Mouse (Mus musculus): ENCODE data around the gene Serpinb6c. TPM values are rescaled to one million over a fixed set of nuclear protein-coding genes. Genes with fewer than 3 reads are reported as not detected.

Serpinb6c gene
- polyA plus RNA-seq, 1 experiment = 0.11 TPM

- Histone ChIP-seq H3K27me3 (ENCODE audit: control insufficient read depth, insufficient read depth, insufficient read length) (no peaks in the 10 kb centered on the region), H3K36me3 (ENCODE audit: control insufficient read depth, insufficient read depth) (no peaks in the 10 kb centered on the region), H3K79me2 (ENCODE audit: control insufficient read depth, insufficient read depth) (no peaks in the 10 kb centered on the region), H3K79me3 (ENCODE audit: low read depth) (no peaks in the 10 kb centered on the region), H3ac (ENCODE audit: control insufficient read depth, insufficient read length, low read depth) (no peak within 1 kb of the TSS), H3K4me3 (ENCODE audit: insufficient read depth, poor library complexity, severe bottlenecking) (no peak within 1 kb of the TSS)
- TF ChIP-seq MAX (IDR thresholded peaks at IDR 0.05) = no peak
- no peak for TF ChIP-seq CEBPB (IDR thresholded peaks at IDR 0.05; ENCODE audit: low read depth)
- TF ChIP-seq CTCF (IDR thresholded peaks at IDR 0.05; ENCODE audit: control insufficient read depth, insufficient read depth, insufficient read length) = no peak
- TF ChIP-seq USF1 (IDR thresholded peaks at IDR 0.05; ENCODE audit: low read depth) = no peak
- no peak for TF ChIP-seq MYOG (IDR thresholded peaks at IDR 0.05; ENCODE audit: control insufficient read depth, extremely low read depth, insufficient read length)
- TF ChIP-seq MYOD1 (IDR thresholded peaks at IDR 0.05; ENCODE audit: control insufficient read depth, insufficient read length, low read depth) = no peak
- TF ChIP-seq FOSL1 (IDR thresholded peaks at IDR 0.05; ENCODE audit: insufficient read depth, low read length, poor library complexity, severe bottlenecking) = no peak
Measured at GRCm38 (mm10) chr13:33843308-33843707, 62.2 kb downstream of the Serpinb6c start, which contains the start of gene Serpinb6e. Gene Serpinb6e (minus strand): TSS chr13:33843408.

DNA sequence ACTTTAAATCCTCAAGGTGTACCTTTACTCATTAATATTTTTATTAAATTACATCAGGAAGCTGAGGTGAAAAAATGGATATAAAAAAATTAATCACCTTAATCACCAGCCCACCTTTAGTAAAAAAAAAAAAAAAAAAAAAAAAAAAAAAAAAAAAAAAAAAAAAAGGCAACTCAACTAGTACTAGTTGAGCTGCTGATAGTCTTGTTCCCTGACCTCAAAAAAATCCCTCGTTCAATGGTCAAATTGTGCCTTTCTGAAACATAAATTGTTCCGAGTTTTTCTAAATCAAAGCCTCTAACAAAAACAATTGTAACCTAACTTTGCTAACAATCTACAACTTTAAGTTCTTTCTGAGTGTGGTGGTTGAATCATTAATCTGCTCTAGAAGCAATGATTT lies 74.8 kb downstream of the Serpinb6c start:
- H3K79me3 ChIP-seq (ENCODE audit: low read depth) = no peaks in the 10 kb centered on the region
- H3K4me3 ChIP-seq (ENCODE audit: insufficient read depth, poor library complexity, severe bottlenecking) = no peak overlapping the region
- no peaks in the 10 kb centered on the region for H3K36me3 ChIP-seq (ENCODE audit: control insufficient read depth, insufficient read depth)
- TF ChIP-seq CTCF (IDR thresholded peaks at IDR 0.05; ENCODE audit: control insufficient read depth, insufficient read depth, insufficient read length) = no peak
- TF ChIP-seq MYOD1 (IDR thresholded peaks at IDR 0.05; ENCODE audit: control insufficient read depth, insufficient read length, low read depth) = no peak
- TF ChIP-seq MYOG (IDR thresholded peaks at IDR 0.05; ENCODE audit: control insufficient read depth, extremely low read depth, insufficient read length) = no peak
- TF ChIP-seq MAX (IDR thresholded peaks at IDR 0.05) = no peak
- no peak for TF ChIP-seq USF1 (IDR thresholded peaks at IDR 0.05; ENCODE audit: low read depth)
- no peak for TF ChIP-seq CEBPB (IDR thresholded peaks at IDR 0.05; ENCODE audit: low read depth)
- TF ChIP-seq FOSL1 (IDR thresholded peaks at IDR 0.05; ENCODE audit: insufficient read depth, low read length, poor library complexity, severe bottlenecking) = no peak
- no peak overlapping the region for H3ac ChIP-seq (ENCODE audit: control insufficient read depth, insufficient read length, low read depth)
- no peaks in the 10 kb centered on the region for H3K27me3 ChIP-seq (ENCODE audit: control insufficient read depth, insufficient read depth, insufficient read length)
- no peaks in the 10 kb centered on the region for H3K79me2 ChIP-seq (ENCODE audit: control insufficient read depth, insufficient read depth)

Other genes with a start within 250 kb of the Serpinb6c start
- gene Serpinb6d, start 244.3 kb downstream of the Serpinb6c start, polyA plus RNA-seq (2012; fragmentation: generic; extraction: Trizol) = 0.07 TPM
- not detected for gene Serpinb6e, start 62.3 kb downstream of the Serpinb6c start, polyA plus RNA-seq (2012; fragmentation: generic; extraction: Trizol)
- gene Nqo2, start 59.0 kb upstream of the Serpinb6c start, polyA plus RNA-seq (2012; fragmentation: generic; extraction: Trizol) = 23.1 TPM
- gene Ripk1, start 96.7 kb upstream of the Serpinb6c start, polyA plus RNA-seq (2012; fragmentation: generic; extraction: Trizol) = 10.0 TPM
- 323 TPM for gene Serpinb6a, start 97.1 kb upstream of the Serpinb6c start, polyA plus RNA-seq (2012; fragmentation: generic; extraction: Trizol)
- gene Bphl, start 131.9 kb upstream of the Serpinb6c start, polyA plus RNA-seq (2012; fragmentation: generic; extraction: Trizol) = 11.7 TPM
- 304 TPM for gene Tubb2a, start 172.3 kb upstream of the Serpinb6c start, polyA plus RNA-seq (2012; fragmentation: generic; extraction: Trizol)
- 216 TPM for gene Tubb2b, start 224.8 kb upstream of the Serpinb6c start, polyA plus RNA-seq (2012; fragmentation: generic; extraction: Trizol)